Mouse (Mus musculus) lung, adult 18-20 months (tissue): Measurements from ENCODE around the gene Frmd4a.

Experiments
- DNase-seq, 2 experiments: peaks; one replicate each; pipeline ENCODE4 v3.0.0; 2022; ENCODE audit warnings: mixed read lengths in 2 of 2

Gene Frmd4a

GRCm38 (mm10) chr2:4341141-4341540, 323.6 kb downstream of the Frmd4a start:
- DNase-seq: no peak

GRCm38 (mm10) chr2:4342005-4342404, 324.5 kb downstream of the Frmd4a start:
- DNase-seq: no peak

DNA sequence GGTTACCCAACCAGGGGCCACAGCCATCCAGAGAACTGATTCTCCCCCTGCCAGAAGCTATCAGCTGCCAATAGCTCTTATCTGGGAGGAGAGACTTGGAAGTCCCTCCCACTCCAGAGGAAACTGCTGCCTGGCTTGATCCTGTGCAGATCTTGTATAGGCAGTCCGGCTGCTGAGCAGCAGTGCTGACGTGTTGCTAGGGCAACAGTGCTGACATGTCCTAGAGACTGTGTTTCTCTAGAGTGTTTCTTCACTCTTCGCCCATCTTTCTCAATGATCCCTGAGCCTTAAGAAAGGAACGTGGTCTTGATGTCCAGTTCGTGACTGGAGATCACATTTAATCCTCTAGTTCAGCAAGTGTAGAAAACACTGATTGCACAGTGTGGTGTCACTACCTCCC, 326.9 kb downstream of the Frmd4a start:
- DNase-seq: no peak

DNA sequence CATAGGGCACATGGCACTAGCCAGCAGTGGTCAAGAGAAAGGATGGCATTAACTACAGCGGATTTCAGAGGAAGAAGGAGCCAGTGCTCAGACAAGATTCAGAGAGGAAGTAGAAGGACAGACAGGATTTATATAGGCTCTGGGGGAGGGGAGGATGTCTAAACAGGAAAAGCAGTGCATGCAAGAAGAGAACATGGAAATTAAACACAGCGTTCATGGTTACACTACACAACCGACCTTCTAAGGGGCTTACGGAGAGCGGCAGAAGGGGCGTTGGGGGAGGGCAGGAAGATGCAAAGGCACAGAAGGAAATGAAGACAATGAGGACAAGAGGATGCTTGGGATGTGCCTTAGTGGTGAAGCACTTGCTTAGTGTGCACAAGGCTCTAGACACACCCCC, 328.7 kb downstream of the Frmd4a start:
- DNase-seq: no peak

- no peak for DNase-seq
These were observed 329.4 kb downstream of the Frmd4a start for GRCm38 (mm10) chr2:4346953-4347352.

GRCm38 (mm10) chr2:4347782-4348181, 330.3 kb downstream of the Frmd4a start:
- DNase-seq: no peak

GRCm38 (mm10) chr2:4348509-4348908, 331.0 kb downstream of the Frmd4a start:
- no peak for DNase-seq

DNA sequence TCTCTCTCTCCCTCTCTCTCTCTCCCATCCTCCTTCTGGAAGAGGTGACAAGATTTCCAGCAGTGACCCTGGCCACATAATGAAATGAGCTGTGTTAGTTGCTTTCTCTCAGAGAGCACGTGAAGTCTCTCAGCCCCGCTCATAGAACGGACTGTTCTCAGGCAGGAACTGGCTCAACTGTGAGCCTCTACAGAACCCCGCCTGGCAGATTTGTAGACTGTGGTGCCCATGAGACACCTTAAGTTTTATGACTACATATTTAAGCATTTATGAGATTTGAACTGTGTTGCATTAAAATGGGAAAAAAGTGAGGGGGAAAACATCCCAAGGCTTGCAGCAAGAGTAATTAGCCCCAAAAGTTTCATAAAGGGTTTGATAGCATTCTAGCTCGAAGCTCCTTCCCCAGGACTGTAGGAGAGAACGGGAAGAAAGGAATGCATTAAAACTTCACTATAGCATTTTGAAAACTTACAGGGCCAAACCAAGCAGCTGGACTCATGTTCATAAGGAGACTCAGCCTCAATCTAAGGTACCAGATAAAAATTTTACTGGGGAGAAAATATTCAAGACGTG, 339.4 kb downstream of the Frmd4a start:
- no peak for DNase-seq

- no peak for DNase-seq
These were observed 344.7 kb downstream of the Frmd4a start for GRCm38 (mm10) chr2:4361981-4362834.

DNA sequence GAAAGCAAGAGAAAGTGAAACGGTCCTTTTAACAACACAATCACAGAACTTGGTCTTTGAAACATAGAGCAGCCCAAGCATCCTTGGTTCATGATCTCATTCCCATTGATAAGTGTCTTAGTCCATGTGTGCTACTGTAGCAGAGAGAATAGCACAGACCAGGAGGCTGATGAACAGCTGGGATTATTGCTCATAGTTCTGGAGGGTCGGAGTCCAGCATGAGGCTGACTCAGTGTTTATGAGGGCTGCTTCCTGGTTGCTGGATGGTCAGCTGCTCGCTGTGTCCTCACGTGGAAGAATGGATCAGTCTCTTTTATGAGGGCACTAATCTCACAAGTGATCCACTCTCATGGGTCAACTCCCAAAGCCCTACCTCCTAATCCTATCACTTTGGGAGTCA, 347.4 kb downstream of the Frmd4a start:
- no peak for DNase-seq

DNA sequence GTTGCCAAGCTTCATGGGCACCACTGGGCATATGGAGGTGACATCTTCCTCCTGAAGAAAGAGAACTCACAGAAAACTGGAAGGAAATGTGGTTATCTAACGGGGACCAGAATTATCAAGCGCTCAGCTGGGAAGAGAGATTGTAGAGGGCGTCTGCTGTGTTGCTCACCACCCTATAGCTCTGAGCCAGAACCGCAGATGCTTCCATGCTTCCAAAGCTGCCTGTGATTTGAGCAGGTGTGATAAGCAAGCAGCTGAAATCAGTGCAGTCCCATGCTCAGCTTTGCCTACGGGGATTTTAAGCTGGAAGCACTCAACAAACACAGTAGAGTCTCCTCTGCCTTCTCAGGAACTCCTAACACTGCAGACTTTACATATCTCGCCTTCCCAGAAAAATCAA, 351.0 kb downstream of the Frmd4a start:
- no peak for DNase-seq

GRCm38 (mm10) chr2:4370499-4370898, 353.0 kb downstream of the Frmd4a start:
- DNase-seq: no peak

DNA sequence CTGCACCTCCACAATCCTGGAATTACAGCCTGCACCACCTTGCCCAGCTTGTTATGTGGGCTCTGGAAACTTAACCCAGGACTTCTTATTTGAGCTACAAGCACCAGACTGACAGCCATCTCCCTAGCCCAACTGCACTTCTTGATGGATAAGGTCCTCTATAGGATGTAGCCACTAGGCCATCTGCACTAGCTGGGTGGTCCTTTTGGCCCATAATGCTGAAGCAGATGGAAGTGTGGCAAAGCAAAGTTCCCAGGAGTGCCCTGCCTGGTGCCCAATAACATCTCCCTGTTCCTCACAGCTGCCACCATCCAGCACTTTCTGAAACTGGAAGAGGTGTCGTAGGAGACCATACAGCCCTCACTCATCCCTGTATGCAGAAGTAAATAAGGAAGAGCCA, 353.8 kb downstream of the Frmd4a start:
- DNase-seq: no peak

- DNase-seq: no peak
These were observed 361.3 kb downstream of the Frmd4a start for GRCm38 (mm10) chr2:4378844-4379243.

DNA sequence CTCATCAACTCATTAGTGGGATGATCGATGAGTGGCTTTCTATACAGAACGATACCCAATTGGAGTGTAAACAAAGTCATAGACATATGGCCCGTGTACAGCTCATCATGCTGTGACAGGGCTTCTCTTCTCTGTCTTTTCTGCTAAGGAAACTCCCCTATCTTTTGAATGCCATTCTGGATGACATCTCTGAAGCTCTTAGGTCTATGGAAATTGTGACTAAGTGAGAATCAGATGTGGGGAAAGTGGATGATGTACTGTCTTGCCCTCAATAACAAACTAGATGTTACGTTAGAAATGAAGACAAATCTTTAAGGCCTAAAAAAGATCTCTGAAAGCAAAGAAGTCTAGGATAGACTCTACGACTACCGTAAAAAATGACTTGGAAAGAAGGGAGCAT, 362.9 kb downstream of the Frmd4a start:
- no peak for DNase-seq

GRCm38 (mm10) chr2:4380926-4381325, 363.4 kb downstream of the Frmd4a start:
- DNase-seq: no peak

DNA sequence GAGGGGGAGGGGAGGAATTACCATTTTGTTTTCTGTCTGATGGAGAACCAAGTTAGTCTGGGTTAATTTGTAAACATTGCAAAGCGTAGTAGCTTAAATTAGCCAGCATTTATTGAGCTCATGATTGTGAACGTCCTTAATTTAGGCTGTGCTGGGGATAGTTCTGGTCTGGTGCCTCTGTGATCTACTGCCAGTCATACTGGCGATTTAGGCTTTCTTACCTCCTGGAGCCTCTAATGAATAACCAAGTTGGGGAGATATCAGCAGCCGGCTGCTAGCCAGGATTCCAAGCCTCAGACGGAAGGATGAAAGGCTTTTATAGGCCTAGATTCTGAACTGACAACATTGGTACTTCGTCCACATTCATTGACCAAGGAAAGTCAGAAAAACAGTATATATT, 369.0 kb downstream of the Frmd4a start:
- DNase-seq: no peak

DNA sequence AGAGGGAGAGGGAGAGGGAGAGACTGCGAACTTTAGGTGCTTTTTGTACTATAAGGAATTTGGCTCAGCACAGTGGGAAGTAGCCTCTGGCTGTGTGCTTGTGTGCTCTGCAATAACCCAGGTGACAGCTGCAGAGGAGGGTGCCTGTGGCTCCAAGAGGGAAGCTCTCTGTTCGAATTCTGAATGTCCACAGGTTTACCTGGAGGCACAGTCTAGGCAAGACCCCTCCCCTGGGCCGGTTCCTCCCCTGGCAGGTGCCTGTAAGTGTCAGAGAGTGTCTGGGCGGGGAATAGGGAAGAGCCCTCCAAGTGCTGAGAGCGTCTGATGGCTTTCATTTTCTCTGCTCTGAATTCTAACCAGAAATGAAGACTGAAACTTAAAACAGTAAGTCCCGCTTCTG, 371.8 kb downstream of the Frmd4a start:
- peak in 1 of 2 experiments; percentile 33 for DNase-seq

DNA sequence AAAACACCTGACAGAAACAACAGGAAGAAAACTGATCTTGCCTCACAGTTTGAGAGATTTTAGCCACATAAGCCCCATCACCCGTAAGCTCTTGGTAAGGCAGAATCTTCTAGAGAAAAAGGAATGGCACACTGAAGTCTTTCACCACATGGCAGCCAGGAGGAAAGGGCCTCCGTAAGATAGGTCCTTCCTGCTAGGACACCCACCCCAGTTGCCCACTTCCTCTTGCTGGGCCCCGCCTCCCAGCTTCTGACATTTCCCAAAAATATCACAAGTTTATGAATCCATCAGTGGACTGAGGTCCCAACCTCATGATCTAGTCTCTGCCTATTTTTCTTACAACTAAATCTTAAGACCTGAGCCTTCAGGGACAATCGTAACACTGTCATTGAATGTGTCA, 373.6 kb downstream of the Frmd4a start:
- peak; percentile 37 to 44 for DNase-seq

DNA sequence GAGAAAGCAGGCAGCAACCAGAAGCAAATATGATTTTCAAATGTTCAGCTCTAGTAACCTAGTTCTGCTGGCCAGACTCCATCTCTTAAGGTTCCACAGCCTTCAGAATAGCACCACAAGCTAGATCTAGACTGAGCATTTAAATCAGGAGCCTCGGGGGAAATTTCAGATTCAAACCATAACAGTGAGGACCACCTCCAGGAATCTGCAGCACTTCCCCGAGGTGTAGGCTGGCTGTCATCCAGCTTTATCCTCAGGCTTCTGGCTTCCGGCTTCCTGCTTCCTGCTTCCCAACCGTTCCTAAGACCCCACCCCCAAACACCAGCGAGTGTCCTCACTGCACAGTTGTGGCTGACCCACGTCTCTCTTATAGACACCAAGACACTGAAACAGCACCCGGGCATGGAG, 374.2 kb downstream of the Frmd4a start:
- peak in 1 of 2 experiments; percentile 39 for DNase-seq

- no peak for DNase-seq
These were observed 375.5 kb downstream of the Frmd4a start for GRCm38 (mm10) chr2:4393046-4393445.

DNA sequence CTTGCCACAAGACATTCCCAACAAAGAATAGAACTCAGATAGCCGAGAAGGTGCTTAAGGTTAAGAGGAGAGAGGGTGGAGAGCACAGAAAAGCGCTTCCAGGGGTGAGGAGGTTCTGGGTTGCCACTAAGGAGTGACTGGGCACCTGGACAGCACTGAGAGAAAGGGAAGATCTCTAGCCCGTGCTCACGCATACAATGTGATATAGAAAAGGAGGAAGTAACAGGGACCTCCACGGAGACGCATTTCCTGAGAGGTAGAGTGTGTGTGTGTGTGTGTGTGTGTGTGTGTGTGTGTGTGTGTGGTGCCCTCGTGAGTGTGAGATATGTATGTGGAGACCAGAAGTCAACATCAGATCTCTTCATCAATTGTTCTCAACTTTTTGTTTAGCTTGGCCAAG, 377.1 kb downstream of the Frmd4a start:
- no peak for DNase-seq

GRCm38 (mm10) chr2:4399721-4400120, 382.2 kb downstream of the Frmd4a start:
- no peak for DNase-seq

DNA sequence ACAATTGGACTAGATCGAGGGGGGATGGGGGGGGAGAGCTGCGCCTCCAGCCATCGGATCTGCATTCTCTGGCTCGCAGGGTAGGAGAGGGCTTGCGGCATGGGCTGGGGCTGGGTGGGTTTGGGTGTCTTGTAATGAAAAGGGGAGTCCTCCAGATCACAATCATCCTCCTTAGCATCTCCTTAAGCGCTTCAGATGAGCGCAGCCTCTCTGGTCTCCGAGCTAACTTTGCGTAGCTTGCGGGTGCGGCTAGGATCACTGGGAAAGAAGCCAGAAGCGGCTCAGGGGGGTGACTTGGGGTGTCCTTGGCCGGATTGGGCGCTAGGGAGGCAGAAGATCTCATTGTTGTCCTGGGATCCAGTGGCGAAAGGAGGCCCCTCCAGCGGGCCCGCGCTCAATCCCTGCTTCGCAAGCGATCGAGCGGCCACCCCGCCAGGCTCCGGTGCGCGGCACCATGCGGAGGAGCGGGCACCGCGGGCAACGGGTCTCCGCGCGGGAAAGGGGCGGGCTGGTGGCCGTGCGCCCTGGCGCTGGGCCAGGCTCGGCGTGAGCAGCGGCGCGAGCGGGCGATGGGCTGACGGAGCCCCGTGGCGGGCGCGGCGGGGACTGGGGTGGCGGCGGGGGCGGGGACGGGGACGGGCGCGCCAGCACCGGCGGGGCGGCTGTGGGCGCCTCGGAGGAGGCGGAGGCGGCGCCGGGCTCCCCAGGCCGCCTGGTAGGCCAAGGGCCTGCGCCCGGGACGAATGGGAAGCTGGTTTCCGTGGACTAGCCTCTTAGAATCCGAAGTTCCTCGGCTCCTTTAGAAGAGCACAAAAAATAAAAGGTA, 383.5 kb downstream of the Frmd4a start:
- peak; percentile 47 to 61 for DNase-seq
